Mouse (Mus musculus) liver, postnatal 0 days (tissue): Measurements from ENCODE around the gene Rbm20. TPM values are rescaled to one million over a fixed set of nuclear protein-coding genes. Genes with fewer than 3 reads are reported as not detected.

Experiments
- ATAC-seq: fragments of 200-750 bp; cut with Nextera tagmentation; 2 replicates; pipeline ENCODE4 v1.8.0; 2017; ENCODE audit warnings: mild to moderate bottlenecking, moderate library complexity
- DNase-seq: peaks from one replicate; pipeline ENCODE4 v3.0.0-alpha.2; 2016
- H3K27ac ChIP-seq: fragments of 300-500 bp; sonication (generic); 2 replicates; pipeline ENCODE4 v1.5.1; 2014; ENCODE audit warnings: antibody characterized with exemption, moderate library complexity, mild to moderate bottlenecking, low read depth
- H3K27me3 ChIP-seq: fragments of 300-500 bp; sonication (generic); 2 replicates; pipeline ENCODE4 v1.6.1; 2014; ENCODE audit warnings: low read length, control low read depth, mixed read lengths; ENCODE audit not compliant: insufficient read depth
- H3K36me3 ChIP-seq: fragments of 300-500 bp; sonication (generic); replicated peaks from 2 replicates; pipeline ENCODE4 v1.6.1; 2014; ENCODE audit warnings: mild to moderate bottlenecking, control low read depth, low read length, moderate library complexity, mixed read lengths; ENCODE audit not compliant: insufficient read depth
- H3K4me1 ChIP-seq: fragments of 300-500 bp; sonication (generic); 2 replicates; pipeline ENCODE4 v1.6.1; 2014; ENCODE audit warnings: antibody characterized with exemption, mild to moderate bottlenecking, control low read depth; ENCODE audit not compliant: insufficient read depth
- H3K4me2 ChIP-seq: fragments of 300-500 bp; sonication (generic); 2 replicates; pipeline ENCODE4 v1.6.1; 2014; ENCODE audit warnings: low read depth, mild to moderate bottlenecking, low read length, moderate library complexity, mixed read lengths
- H3K4me3 ChIP-seq: fragments of 300-500 bp; sonication (generic); 2 replicates; pipeline ENCODE4 v1.5.1; 2014; ENCODE audit warnings: low read depth, low read length
- H3K9ac ChIP-seq: fragments of 300-500 bp; sonication (generic); replicated peaks from 2 replicates; pipeline ENCODE4 v1.6.1; 2014; ENCODE audit warnings: mild to moderate bottlenecking, moderate library complexity
- H3K9me3 ChIP-seq: fragments of 300-500 bp; sonication (generic); 2 replicates; pipeline ENCODE4 v1.6.1; 2016; ENCODE audit warnings: mild to moderate bottlenecking, control low read depth, low read length, mixed read lengths
- CTCF ChIP-seq: sonication (generic); IDR thresholded peaks from 2 replicates; pipeline ENCODE4 v1.5.1; 2016; ENCODE audit warnings: antibody characterized with exemption, low read depth
- EP300 ChIP-seq: IDR thresholded peaks from 2 replicates; pipeline ENCODE4 v1.6.1; 2016; ENCODE audit warnings: antibody characterized with exemption, low read depth, mild to moderate bottlenecking
- WGBS: fragments of 180-500 bp; shearing (Covaris S2); extraction: QIAGEN DNeasy Blood & Tissue Kit; methylation state at CpG from one replicate; pipeline ENCODE4 v1.1.7; 2014; ENCODE audit not compliant: insufficient replicate concordance; 5-methylcytosine and 5-hydroxymethylcytosine counted together
- polyA plus RNA-seq: library from polyadenylated mRNA; unstranded; fragments of >200 nt; fragmentation: Nextera tagmentation; extraction: Ambion mirVana; gene quantifications from 2 replicates; pipeline ENCODE4 v1.2.1, GENCODE M21; 2015

The Rbm20 gene
- polyA plus RNA-seq, 1 experiment from 2014 or later: 0.16 TPM

GRCm38 (mm10) chr19:53754421-53754830 lies 77.3 kb downstream of the Rbm20 start:
- H3K36me3 ChIP-seq: no peaks in the 10 kb centered on the region
- no peak for TF ChIP-seq EP300
- TF ChIP-seq CTCF: no peak
- H3K4me2 ChIP-seq: 0 out of 2 replicates have a peak overlapping the region, but pooled peaks have one; percentile 9
- H3K27me3 ChIP-seq: no peaks in the 10 kb centered on the region
- no peak overlapping the region for H3K4me3 ChIP-seq
- WGBS: 50% methylated on average over 4 of the region's 7 CpGs
- ATAC-seq: peak; percentile 70; the same call in 1 of the 2 replicates
- H3K9me3 ChIP-seq: peaks cover 4% of the 10 kb centered on the region; the same call in 1 of the 2 replicates
- no peak overlapping the region for H3K27ac ChIP-seq
- peak; percentile 26 for DNase-seq
- H3K4me1 ChIP-seq: peaks cover 4% of the 10 kb centered on the region; the same call in 1 of the 2 replicates
- H3K9ac ChIP-seq: no peak overlapping the region

- H3K9me3 ChIP-seq: peaks cover 4% of the 10 kb centered on the region; the same call in 1 of the 2 replicates
- WGBS: 77% methylated on average over 5 of the region's 5 CpGs
- H3K4me1 ChIP-seq: peaks cover 4% of the 10 kb centered on the region; the same call in 1 of the 2 replicates
- DNase-seq (no peak), ATAC-seq (no peak)
- no peak overlapping the region for H3K4me2 ChIP-seq
- no peak overlapping the region for H3K27ac ChIP-seq
- TF ChIP-seq CTCF: no peak
- TF ChIP-seq EP300: no peak
- H3K9ac ChIP-seq: no peak overlapping the region
- no peaks in the 10 kb centered on the region for H3K36me3 ChIP-seq
- no peaks in the 10 kb centered on the region for H3K27me3 ChIP-seq
- no peak overlapping the region for H3K4me3 ChIP-seq
Observed at GRCm38 (mm10) chr19:53755346-53755745, 78.2 kb downstream of the Rbm20 start.

DNA sequence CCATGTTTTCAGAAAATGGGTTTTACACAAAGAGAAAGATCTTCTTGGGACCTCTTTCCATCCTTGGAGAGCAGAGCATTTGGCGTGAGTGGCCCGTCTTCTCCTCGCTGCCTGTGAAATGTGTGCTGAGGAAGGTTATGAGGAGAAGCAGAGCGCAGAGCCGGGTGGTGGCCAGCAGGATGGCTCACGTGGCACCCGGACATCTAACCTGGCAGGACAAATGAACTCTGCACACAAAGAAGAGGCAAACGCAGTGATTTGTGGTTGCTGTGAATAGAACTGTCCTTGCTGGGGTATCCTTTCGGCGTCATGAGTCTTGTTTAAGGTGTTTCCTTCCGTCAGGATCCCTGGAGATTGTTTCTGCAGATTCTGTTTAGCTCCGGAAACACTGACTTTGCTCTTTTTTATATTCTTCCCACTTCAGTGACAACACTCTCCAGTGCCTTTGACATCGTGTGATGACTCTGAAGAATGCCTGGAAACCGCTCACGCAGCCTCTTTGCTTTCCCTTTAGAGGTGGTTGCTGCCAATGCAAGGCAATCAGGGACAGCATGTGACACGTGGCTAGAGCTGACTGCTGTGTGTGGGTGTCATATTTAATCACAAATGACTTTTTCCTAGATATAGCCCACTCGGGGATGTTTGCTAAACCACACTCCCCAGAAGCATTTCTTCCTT lies 80.5 kb downstream of the Rbm20 start:
- ATAC-seq (no peak), DNase-seq (no peak)
- no peak for TF ChIP-seq EP300
- TF ChIP-seq CTCF: no peak
- no peaks in the 10 kb centered on the region for H3K36me3 ChIP-seq
- H3K27ac ChIP-seq: no peak overlapping the region
- H3K4me2 ChIP-seq: no peak overlapping the region
- H3K27me3 ChIP-seq: no peaks in the 10 kb centered on the region
- H3K9ac ChIP-seq: no peak overlapping the region
- peaks cover 4% of the 10 kb centered on the region; the same call in 1 of the 2 replicates for H3K4me1 ChIP-seq
- H3K9me3 ChIP-seq: peaks cover 4% of the 10 kb centered on the region; the same call in 1 of the 2 replicates
- no peak overlapping the region for H3K4me3 ChIP-seq
- WGBS: 81% methylated on average over 17 of the region's 17 CpGs

DNA sequence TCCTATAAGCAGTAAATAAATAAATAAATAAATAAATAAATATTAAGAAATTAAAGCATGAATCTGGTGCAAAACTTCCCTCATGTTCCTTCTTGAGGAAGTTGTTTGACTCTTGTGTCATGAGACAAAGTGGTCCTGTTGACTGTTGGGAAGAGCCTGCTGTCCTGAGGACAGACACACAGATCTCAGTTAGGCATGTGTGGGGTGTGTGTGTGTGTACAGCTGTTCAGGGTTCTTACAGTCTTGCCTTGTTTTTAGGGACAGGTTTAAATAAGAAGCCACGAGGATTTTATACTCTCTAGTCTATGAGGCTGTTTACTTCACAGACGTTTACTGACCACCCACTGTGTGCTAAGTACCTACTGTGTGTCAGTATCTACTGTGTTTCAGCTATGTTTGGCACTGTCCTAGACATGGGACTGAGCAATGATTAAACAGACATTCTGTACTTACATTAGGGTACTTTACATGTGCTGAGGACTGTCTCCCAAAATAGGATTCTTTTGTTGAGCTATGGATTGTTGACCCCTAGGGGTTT lies 81.8 kb downstream of the Rbm20 start:
- H3K27me3 ChIP-seq: no peaks in the 10 kb centered on the region
- H3K4me1 ChIP-seq: peaks cover 4% of the 10 kb centered on the region; the same call in 1 of the 2 replicates
- H3K9me3 ChIP-seq: peaks cover 4% of the 10 kb centered on the region; the same call in 1 of the 2 replicates
- 77% methylated on average over 2 of the region's 2 CpGs for WGBS
- ATAC-seq (no peak), DNase-seq (no peak)
- no peak overlapping the region for H3K9ac ChIP-seq
- no peak for TF ChIP-seq CTCF
- TF ChIP-seq EP300: no peak
- no peak overlapping the region for H3K4me3 ChIP-seq
- no peak overlapping the region for H3K27ac ChIP-seq
- H3K36me3 ChIP-seq: no peaks in the 10 kb centered on the region
- no peak overlapping the region for H3K4me2 ChIP-seq

DNA sequence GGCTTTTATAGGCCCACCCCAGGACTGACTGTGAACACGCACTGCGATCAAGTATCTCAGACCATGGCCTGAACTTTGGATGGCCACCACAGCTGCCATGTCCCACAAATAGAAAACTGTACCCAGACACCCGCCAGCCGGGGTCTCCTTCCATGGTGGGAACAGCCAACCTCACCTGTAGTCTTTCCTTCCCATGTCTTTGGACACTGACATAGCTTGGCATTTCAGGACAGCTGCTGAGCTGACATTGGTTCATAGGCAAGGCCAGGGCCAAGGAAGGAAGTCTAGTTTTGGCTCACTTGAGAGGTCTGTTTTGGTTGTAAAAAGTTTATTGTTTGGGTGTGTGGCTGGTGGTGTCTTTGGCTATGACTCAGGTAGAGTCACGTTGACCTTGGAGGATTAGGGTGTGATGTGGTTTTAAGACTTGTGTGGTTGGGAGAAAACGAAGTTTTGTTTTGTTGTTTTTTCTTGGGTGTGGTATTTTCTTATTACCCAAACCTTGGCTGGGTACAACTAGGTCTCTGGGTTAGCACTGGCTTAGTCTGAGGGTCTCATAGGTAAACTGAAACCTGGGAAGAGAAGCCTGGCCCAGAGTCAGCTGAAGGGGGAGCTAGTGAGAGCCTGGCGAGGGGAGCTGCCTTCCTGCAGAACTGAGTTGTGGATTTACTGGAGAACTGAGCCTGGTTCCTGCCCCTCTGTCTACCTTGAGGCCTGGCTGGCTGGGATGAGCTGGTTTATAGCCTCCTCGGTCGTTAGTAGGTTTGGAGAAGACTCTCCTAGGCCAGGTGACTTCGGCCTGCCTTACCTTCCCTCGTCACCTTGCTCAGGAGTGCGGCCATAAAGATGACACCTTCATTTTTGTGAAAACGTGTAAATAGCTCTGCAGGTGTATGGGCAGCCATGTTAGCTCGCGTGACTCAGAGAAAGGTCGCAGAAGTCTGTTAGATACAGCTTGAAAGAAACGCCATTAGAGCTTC lies 83.3 kb downstream of the Rbm20 start:
- DNase-seq: no peak
- H3K27me3 ChIP-seq: no peaks in the 10 kb centered on the region
- 78% methylated on average over 17 of the region's 17 CpGs for WGBS

More for the DNA sequence above, 83.3 kb downstream of the Rbm20 start:
- H3K27ac ChIP-seq: no peak overlapping the region
- no peak overlapping the region for H3K9ac ChIP-seq
- H3K9me3 ChIP-seq: peaks cover 4% of the 10 kb centered on the region; the same call in 1 of the 2 replicates
- no peaks in the 10 kb centered on the region for H3K4me1 ChIP-seq
- H3K4me2 ChIP-seq: no peak overlapping the region
- no peaks in the 10 kb centered on the region for H3K36me3 ChIP-seq
- TF ChIP-seq CTCF (no peak), EP300 (no peak)
- no peak for ATAC-seq
- no peak overlapping the region for H3K4me3 ChIP-seq
